Mouse (Mus musculus) CD4-positive helper T cell, adult 2 months (primary cell): ENCODE measurements around the gene Tnfsf18.

Source experiments
- DNase-seq: peaks from one replicate; pipeline ENCODE4 v3.0.0-alpha.2; 2012; ENCODE audit warnings: low read depth, missing footprints, low spot score

Tnfsf18 gene

GRCm38 (mm10) chr1:161494343-161494742 lies at the start of gene Tnfsf18:
Tnfsf18 (plus strand) TSS chr1:161494655.
- DNase-seq = no peak

- no peak for DNase-seq
These were observed 49.6 kb upstream of the Tnfsf18 start for GRCm38 (mm10) chr1:161444858-161445257.

GRCm38 (mm10) chr1:161451683-161452245 lies 42.7 kb upstream of the Tnfsf18 start:
- DNase-seq = no peak

- DNase-seq = no peak
These were observed 42.2 kb upstream of the Tnfsf18 start for GRCm38 (mm10) chr1:161452250-161452649.

GRCm38 (mm10) chr1:161463388-161464085 lies 30.9 kb upstream of the Tnfsf18 start:
- DNase-seq = no peak

- no peak for DNase-seq
These were observed 17.2 kb upstream of the Tnfsf18 start for GRCm38 (mm10) chr1:161477221-161477620.

GRCm38 (mm10) chr1:161479854-161480253 lies 14.6 kb upstream of the Tnfsf18 start:
- DNase-seq = peak; percentile 11

GRCm38 (mm10) chr1:161482211-161482610 lies 12.2 kb upstream of the Tnfsf18 start:
- no peak for DNase-seq

GRCm38 (mm10) chr1:161487069-161487468 lies 7.4 kb upstream of the Tnfsf18 start:
- no peak for DNase-seq

GRCm38 (mm10) chr1:161491766-161492165 lies 2.7 kb upstream of the Tnfsf18 start:
- DNase-seq = no peak

GRCm38 (mm10) chr1:161496866-161497645 lies 2.6 kb downstream of the Tnfsf18 start:
- DNase-seq = no peak

- DNase-seq = no peak
These were observed 5.8 kb downstream of the Tnfsf18 start for GRCm38 (mm10) chr1:161500114-161500810.

- no peak for DNase-seq
These were observed 6.3 kb downstream of the Tnfsf18 start for GRCm38 (mm10) chr1:161500811-161501146.

GRCm38 (mm10) chr1:161506317-161506716 lies 11.9 kb downstream of the Tnfsf18 start:
- DNase-seq = no peak

GRCm38 (mm10) chr1:161507623-161508047 lies 13.2 kb downstream of the Tnfsf18 start:
- DNase-seq = no peak

- DNase-seq = no peak
These were observed 22.9 kb downstream of the Tnfsf18 start for GRCm38 (mm10) chr1:161517355-161517754.

- no peak for DNase-seq
These were observed 25.8 kb downstream of the Tnfsf18 start for GRCm38 (mm10) chr1:161520223-161520622.

- DNase-seq = no peak
These were observed 33.7 kb downstream of the Tnfsf18 start for GRCm38 (mm10) chr1:161528173-161528572.

GRCm38 (mm10) chr1:161550596-161551095 lies 56.2 kb downstream of the Tnfsf18 start:
- DNase-seq = no peak

GRCm38 (mm10) chr1:161552098-161552497 lies 57.6 kb downstream of the Tnfsf18 start:
- DNase-seq = no peak
